Mouse (Mus musculus): ENCODE measurements at regions not wholly inside any gene's neighbourhood (a gene's known extent, or its start where the extent isn't known, plus 50 kb on each side); places are given as distances from the start of the nearest gene placed in this dataset.

DNA sequence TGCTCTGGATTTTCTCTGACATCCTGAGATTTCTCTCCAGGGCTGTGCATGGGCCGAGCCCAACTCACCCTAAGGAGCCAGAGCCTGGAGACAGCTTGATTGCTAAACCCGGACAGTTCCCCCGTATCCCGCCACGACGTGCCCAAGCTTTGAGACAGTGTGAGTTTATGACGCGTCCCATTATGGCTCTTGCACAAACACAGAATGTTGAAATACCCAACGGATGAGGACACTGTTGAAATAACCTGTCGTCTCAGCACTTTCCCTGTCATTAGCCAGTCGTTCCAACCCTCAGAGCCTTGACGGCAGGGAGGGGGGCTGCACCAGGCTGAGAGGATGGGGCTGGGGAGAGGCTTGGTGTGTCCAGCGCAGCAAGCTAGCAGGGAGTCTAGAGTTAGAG is 50.7 kb upstream of the Myl10 start:
- Histone ChIP-seq H3K9me3 (ENCODE audit: control insufficient read depth, insufficient read depth, low read depth, low read length) (no peaks in the 10 kb centered on the region), H3K4me1 (ENCODE audit: control insufficient read depth in 2 of 2, insufficient read depth in 2 of 2, low read length in 2 of 2, poor library complexity in 1 of 2) (no peaks in the 10 kb centered on the region), H3K9ac (ENCODE audit: insufficient read depth, low read depth, low read length, poor library complexity, severe bottlenecking) (no peak overlapping the region), H3K36me3 (ENCODE audit: control insufficient read depth, insufficient read depth, low read length, poor library complexity, severe bottlenecking) (no peaks in the 10 kb centered on the region), H3K4me3 (ENCODE audit: insufficient read depth in 1 of 2, low read depth in 1 of 2, low read length in 2 of 2, poor library complexity in 1 of 2, severe bottlenecking in 1 of 2) (no peak overlapping the region), H3K27ac (ENCODE audit: insufficient read depth, low read depth, low read length, poor library complexity, severe bottlenecking) (no peak overlapping the region)
- TF ChIP-seq HCFC1 (IDR thresholded peaks at IDR 0.05; ENCODE audit: borderline replicate concordance, insufficient read depth, low read length) = no peak
- TF ChIP-seq CHD2 (IDR thresholded peaks at IDR 0.05; ENCODE audit: low read depth, low read length) = no peak
- TF ChIP-seq ZNF384 (IDR thresholded peaks at IDR 0.05; ENCODE audit: low read depth, low read length) = no peak
- TF ChIP-seq MAFK (IDR thresholded peaks at IDR 0.05; ENCODE audit: insufficient read depth, low read depth, low read length) = no peak
- no peak for TF ChIP-seq ZC3H11A (IDR thresholded peaks at IDR 0.05; ENCODE audit: borderline replicate concordance, low read depth, low read length)
- DNase-seq (ENCODE audit: low read depth, low spot score) = no peak
- in situ Hi-C loops (cut with MboI; ENCODE audit: low sequenced_read_pairs in 2 of 2, unreplicated experiment in 2 of 2) = no loop called here

Data from ES-E14 (cell line).